Mouse (Mus musculus): ENCODE results near the gene Prps1l1. TPM values are rescaled to one million over a fixed set of nuclear protein-coding genes. Genes with fewer than 3 reads are reported as not detected.

Prps1l1 gene
- total and polyA plus RNA-seq, 3 experiments: 0.44 TPM; not detected in 2

- H3K27me3 ChIP-seq (ENCODE audit: insufficient read depth, low read length): no peaks in the 10 kb centered on the region
- DNase-seq (ENCODE audit: low spot score) (no peak), ATAC-seq (ENCODE audit: extremely low read depth, insufficient number of reproducible peaks, low FRiP score, poor library complexity, severe bottlenecking) (no peak)
- no peaks in the 10 kb centered on the region for H3K4me1 ChIP-seq (ENCODE audit: insufficient read depth, low read depth, low read length)
- H3K9me3 ChIP-seq (replicated peaks): no peaks in the 10 kb centered on the region
- TF ChIP-seq CTCF (IDR thresholded peaks at IDR 0.05; ENCODE audit: low read depth, low read length) (no peak), TAL1 (conservative IDR thresholded peaks at IDR 0.05; ENCODE audit: low read depth, low read length) (no peak), GATA2 (IDR thresholded peaks at IDR 0.05; ENCODE audit: borderline replicate concordance, low read depth, low read length) (no peak), POLR2AphosphoS5 (IDR thresholded peaks at IDR 0.05; ENCODE audit: insufficient replicate concordance, low read depth, low read length) (no peak), GATA1 (IDR thresholded peaks at IDR 0.05; ENCODE audit: borderline replicate concordance, low read length) (no peak)
- no peak overlapping the region for H3K4me3 ChIP-seq (ENCODE audit: low read depth, low read length)
- H3K36me3 ChIP-seq (replicated peaks): no peaks in the 10 kb centered on the region
Observed at GRCm38 (mm10) chr12:34990387-34990786, 5.8 kb downstream of the Prps1l1 start.

GRCm38 (mm10) chr12:34991900-34992299, 7.3 kb downstream of the Prps1l1 start:
- Histone ChIP-seq H3K36me3 (replicated peaks) (no peaks in the 10 kb centered on the region), H3K27me3 (ENCODE audit: insufficient read depth, low read length) (no peaks in the 10 kb centered on the region), H3K4me3 (ENCODE audit: low read depth, low read length) (no peak overlapping the region), H3K9me3 (replicated peaks) (no peaks in the 10 kb centered on the region), H3K4me1 (ENCODE audit: insufficient read depth, low read depth, low read length) (no peaks in the 10 kb centered on the region)
- ATAC-seq (ENCODE audit: extremely low read depth, insufficient number of reproducible peaks, low FRiP score, poor library complexity, severe bottlenecking): no peak
- no peak for TF ChIP-seq TAL1 (conservative IDR thresholded peaks at IDR 0.05; ENCODE audit: low read depth, low read length)
- TF ChIP-seq POLR2AphosphoS5 (IDR thresholded peaks at IDR 0.05; ENCODE audit: insufficient replicate concordance, low read depth, low read length): no peak
- no peak for TF ChIP-seq GATA1 (IDR thresholded peaks at IDR 0.05; ENCODE audit: borderline replicate concordance, low read length)
- no peak for TF ChIP-seq CTCF (IDR thresholded peaks at IDR 0.05; ENCODE audit: low read depth, low read length)
- TF ChIP-seq GATA2 (IDR thresholded peaks at IDR 0.05; ENCODE audit: borderline replicate concordance, low read depth, low read length): no peak
- DNase-seq (ENCODE audit: low spot score): no peak

GRCm38 (mm10) chr12:34997597-34998182, 13.1 kb downstream of the Prps1l1 start:
- Histone ChIP-seq H3K9me3 (replicated peaks) (no peaks in the 10 kb centered on the region), H3K36me3 (replicated peaks) (no peaks in the 10 kb centered on the region), H3K27me3 (ENCODE audit: insufficient read depth, low read length) (no peaks in the 10 kb centered on the region), H3K4me1 (ENCODE audit: insufficient read depth, low read depth, low read length) (no peaks in the 10 kb centered on the region), H3K4me3 (ENCODE audit: low read depth, low read length) (no peak overlapping the region)
- no peak for TF ChIP-seq CTCF (IDR thresholded peaks at IDR 0.05; ENCODE audit: low read depth, low read length)
- no peak for TF ChIP-seq TAL1 (conservative IDR thresholded peaks at IDR 0.05; ENCODE audit: low read depth, low read length)
- TF ChIP-seq POLR2AphosphoS5 (IDR thresholded peaks at IDR 0.05; ENCODE audit: insufficient replicate concordance, low read depth, low read length): no peak
- TF ChIP-seq GATA1 (IDR thresholded peaks at IDR 0.05; ENCODE audit: borderline replicate concordance, low read length): no peak
- DNase-seq (ENCODE audit: low spot score): no peak
- ATAC-seq (ENCODE audit: extremely low read depth, insufficient number of reproducible peaks, low FRiP score, poor library complexity, severe bottlenecking): no peak

DNA sequence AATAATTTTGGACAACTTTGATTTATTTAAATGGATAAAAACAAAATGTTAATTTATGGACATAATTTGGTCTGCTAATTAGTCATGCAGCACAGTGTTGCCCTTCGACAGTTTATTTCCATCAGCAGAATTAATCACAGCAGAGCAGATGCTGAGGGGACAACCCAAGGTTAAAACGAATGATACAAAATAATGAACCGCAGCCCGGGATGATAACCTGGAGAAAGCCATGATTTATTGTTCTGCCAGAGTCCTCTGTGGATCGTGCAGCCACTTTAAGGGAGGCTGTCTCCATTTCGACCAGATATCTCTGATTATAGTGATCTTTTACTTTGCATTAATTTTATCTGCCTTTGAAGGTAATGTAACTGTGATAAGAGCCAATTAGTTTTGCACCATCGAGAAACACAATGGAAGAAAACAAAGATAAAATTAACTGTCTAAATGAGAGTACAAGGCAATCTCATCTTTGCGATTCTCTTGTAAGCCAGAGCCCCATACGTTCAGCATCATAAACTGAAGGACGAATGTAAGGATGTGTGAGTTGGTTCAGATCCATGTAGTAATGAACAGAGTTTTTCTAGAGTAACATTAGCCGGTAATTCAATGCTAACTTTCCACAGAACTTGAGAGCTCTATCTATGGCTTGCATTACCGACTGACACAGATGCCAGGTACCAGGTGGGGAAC, 14.4 kb downstream of the Prps1l1 start:
- TF ChIP-seq TAL1 (conservative IDR thresholded peaks at IDR 0.05; ENCODE audit: low read depth, low read length): no peak
- TF ChIP-seq POLR2AphosphoS5 (IDR thresholded peaks at IDR 0.05; ENCODE audit: insufficient replicate concordance, low read depth, low read length): no peak
- TF ChIP-seq CTCF (IDR thresholded peaks at IDR 0.05; ENCODE audit: low read depth, low read length): no peak
- no peak for TF ChIP-seq GATA2 (IDR thresholded peaks at IDR 0.05; ENCODE audit: borderline replicate concordance, low read depth, low read length)
- no peak for TF ChIP-seq GATA1 (IDR thresholded peaks at IDR 0.05; ENCODE audit: borderline replicate concordance, low read length)
- DNase-seq (ENCODE audit: low spot score) (no peak), ATAC-seq (ENCODE audit: extremely low read depth, insufficient number of reproducible peaks, low FRiP score, poor library complexity, severe bottlenecking) (no peak)
- Histone ChIP-seq H3K4me1 (ENCODE audit: insufficient read depth, low read depth, low read length) (no peaks in the 10 kb centered on the region), H3K27me3 (ENCODE audit: insufficient read depth, low read length) (no peaks in the 10 kb centered on the region), H3K4me3 (ENCODE audit: low read depth, low read length) (no peak overlapping the region), H3K36me3 (replicated peaks) (no peaks in the 10 kb centered on the region), H3K9me3 (replicated peaks) (no peaks in the 10 kb centered on the region)

DNA sequence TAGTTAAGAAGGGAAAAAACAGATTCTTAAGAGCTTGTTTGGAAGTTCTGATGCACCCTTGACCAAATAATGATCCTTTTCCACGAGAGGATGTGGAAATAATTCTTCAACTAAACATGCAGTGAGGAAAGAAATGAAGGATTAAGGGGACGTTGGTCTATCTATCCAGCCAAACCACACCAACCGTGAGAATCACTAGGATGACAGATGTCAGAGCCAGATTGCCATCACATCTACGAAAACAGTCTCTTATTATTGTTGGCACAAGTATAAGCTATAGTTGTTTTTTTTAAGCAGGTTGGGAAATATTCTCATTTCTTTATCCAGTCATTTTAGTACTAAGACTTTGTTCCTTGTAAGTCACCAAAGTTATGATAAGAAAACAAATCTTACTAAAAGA, 15.8 kb downstream of the Prps1l1 start:
- ATAC-seq (ENCODE audit: extremely low read depth, insufficient number of reproducible peaks, low FRiP score, poor library complexity, severe bottlenecking): no peak
- TF ChIP-seq POLR2AphosphoS5 (IDR thresholded peaks at IDR 0.05; ENCODE audit: insufficient replicate concordance, low read depth, low read length): no peak
- TF ChIP-seq GATA1 (IDR thresholded peaks at IDR 0.05; ENCODE audit: borderline replicate concordance, low read length): no peak
- no peak for TF ChIP-seq CTCF (IDR thresholded peaks at IDR 0.05; ENCODE audit: low read depth, low read length)
- no peak for TF ChIP-seq TAL1 (conservative IDR thresholded peaks at IDR 0.05; ENCODE audit: low read depth, low read length)
- no peak for TF ChIP-seq GATA2 (IDR thresholded peaks at IDR 0.05; ENCODE audit: borderline replicate concordance, low read depth, low read length)
- Histone ChIP-seq H3K4me1 (ENCODE audit: insufficient read depth, low read depth, low read length) (no peaks in the 10 kb centered on the region), H3K4me3 (ENCODE audit: low read depth, low read length) (no peak overlapping the region), H3K27me3 (ENCODE audit: insufficient read depth, low read length) (no peaks in the 10 kb centered on the region), H3K36me3 (replicated peaks) (no peaks in the 10 kb centered on the region), H3K9me3 (replicated peaks) (no peaks in the 10 kb centered on the region)
- no peak for DNase-seq (ENCODE audit: low spot score)

GRCm38 (mm10) chr12:35005748-35006147, 21.2 kb downstream of the Prps1l1 start:
- no peak for DNase-seq (ENCODE audit: low spot score)
- H3K36me3 ChIP-seq (replicated peaks): no peaks in the 10 kb centered on the region

More at GRCm38 (mm10) chr12:35005748-35006147, 21.2 kb downstream of the Prps1l1 start:
- Histone ChIP-seq H3K4me1 (ENCODE audit: insufficient read depth, low read depth, low read length) (no peaks in the 10 kb centered on the region), H3K4me3 (ENCODE audit: low read depth, low read length) (no peak overlapping the region), H3K9me3 (replicated peaks) (no peaks in the 10 kb centered on the region), H3K27me3 (ENCODE audit: insufficient read depth, low read length) (no peaks in the 10 kb centered on the region)
- no peak for ATAC-seq (ENCODE audit: extremely low read depth, insufficient number of reproducible peaks, low FRiP score, poor library complexity, severe bottlenecking)
- TF ChIP-seq CTCF (IDR thresholded peaks at IDR 0.05; ENCODE audit: low read depth, low read length): no peak
- no peak for TF ChIP-seq GATA2 (IDR thresholded peaks at IDR 0.05; ENCODE audit: borderline replicate concordance, low read depth, low read length)
- no peak for TF ChIP-seq TAL1 (conservative IDR thresholded peaks at IDR 0.05; ENCODE audit: low read depth, low read length)
- no peak for TF ChIP-seq GATA1 (IDR thresholded peaks at IDR 0.05; ENCODE audit: borderline replicate concordance, low read length)
- TF ChIP-seq POLR2AphosphoS5 (IDR thresholded peaks at IDR 0.05; ENCODE audit: insufficient replicate concordance, low read depth, low read length): no peak

Measured in G1E (cell line).